Mouse (Mus musculus) G1E (cell line): ENCODE data around the gene Cyb5r1. TPM values are rescaled to one million over a fixed set of nuclear protein-coding genes. Genes with fewer than 3 reads are reported as not detected.

Experiments
- ATAC-seq: 2 replicates; pipeline ENCODE4 v1.8.0; 2016; ENCODE audit warnings: mild to moderate bottlenecking; ENCODE audit not compliant: insufficient number of reproducible peaks, poor library complexity, low FRiP score, severe bottlenecking; ENCODE audit errors: extremely low read depth
- DNase-seq: peaks from one replicate; pipeline ENCODE4 v3.0.0; 2012; ENCODE audit warnings: low spot score
- H3K27me3 ChIP-seq: 2 replicates; pipeline ENCODE4 v1.6.1; 2012; ENCODE audit warnings: mild to moderate bottlenecking, low read length, inconsistent platforms; ENCODE audit not compliant: insufficient read depth
- H3K36me3 ChIP-seq: replicated peaks from 2 replicates; pipeline ENCODE3; 2012; ENCODE audit warnings: mild to moderate bottlenecking, inconsistent platforms
- H3K4me1 ChIP-seq: 2 replicates; pipeline ENCODE4 v1.6.1; 2012; ENCODE audit warnings: low read depth, low read length, inconsistent platforms, mixed read lengths; ENCODE audit not compliant: insufficient read depth
- H3K4me3 ChIP-seq: 2 replicates; pipeline ENCODE4 v1.5.1; 2012; ENCODE audit warnings: low read depth, mild to moderate bottlenecking, inconsistent platforms, low read length, moderate library complexity, mixed read lengths
- H3K9me3 ChIP-seq: replicated peaks from 2 replicates; pipeline ENCODE4 v1.6.1; 2012; ENCODE audit warnings: inconsistent platforms
- CTCF ChIP-seq: IDR thresholded peaks from 2 replicates; pipeline ENCODE4 v1.5.1; 2012; ENCODE audit warnings: low read depth, low read length, inconsistent platforms, mixed read lengths
- GATA1 ChIP-seq: IDR thresholded peaks from 2 replicates; pipeline ENCODE4 v1.6.1; 2012; ENCODE audit warnings: borderline replicate concordance, low read length, inconsistent platforms, mixed read lengths
- GATA2 ChIP-seq: IDR thresholded peaks from 2 replicates; pipeline ENCODE4 v1.6.1; 2012; ENCODE audit warnings: low read depth, low read length, inconsistent platforms, borderline replicate concordance
- POLR2AphosphoS5 ChIP-seq: IDR thresholded peaks from 2 replicates; pipeline ENCODE4 v1.6.1; 2012; ENCODE audit warnings: low read depth, low read length, inconsistent platforms; ENCODE audit not compliant: insufficient replicate concordance
- TAL1 ChIP-seq: conservative IDR thresholded peaks from 2 replicates; pipeline ENCODE4 v1.6.1; 2012; ENCODE audit warnings: low read depth, low read length, inconsistent platforms, mixed read lengths
- polyA plus RNA-seq: library from polyadenylated mRNA; stranded (reverse); fragments of >175 nt; gene quantifications from 2 replicates; pipeline ENCODE4 v1.2.3, GENCODE M21; 2012
- total RNA-seq, 2 experiments: library from RNA; stranded (forward) in 1 of 2; stranded (reverse) in 1 of 2; fragments of 200-1000 nt in 1 of 2; fragments of >200 nt in 1 of 2; fragmentation: Nextera tagmentation in 1 of 2; gene quantifications; 2 replicates each; pipeline ENCODE4 v1.2.3; 2014 to 2017

Cyb5r1 gene
- 115 and 119 TPM in 2 replicates for total RNA-seq (2014; fragmentation: Nextera tagmentation)
- 41.6 and 42.1 TPM in 2 replicates for total RNA-seq (2017)
- 48.1 and 59.5 TPM in 2 replicates for polyA plus RNA-seq

GRCm38 (mm10) chr1:134405509-134406413, at the start of gene Cyb5r1:
Cyb5r1 (plus strand) TSS chr1:134405559.
- ATAC-seq (peak; percentile 91), DNase-seq (peak; percentile 85)
- Histone ChIP-seq H3K36me3 (peaks cover 45% of the 10 kb centered on the region), H3K4me3 (peak within 1 kb of the TSS; percentile 83), H3K4me1 (peaks cover 27% of the 10 kb centered on the region), H3K9me3 (no peaks in the 10 kb centered on the region), H3K27me3 (no peaks in the 10 kb centered on the region)
- TF ChIP-seq TAL1 (no peak), GATA1 (no peak), CTCF (no peak), POLR2AphosphoS5 (no peak), GATA2 (no peak)

DNA sequence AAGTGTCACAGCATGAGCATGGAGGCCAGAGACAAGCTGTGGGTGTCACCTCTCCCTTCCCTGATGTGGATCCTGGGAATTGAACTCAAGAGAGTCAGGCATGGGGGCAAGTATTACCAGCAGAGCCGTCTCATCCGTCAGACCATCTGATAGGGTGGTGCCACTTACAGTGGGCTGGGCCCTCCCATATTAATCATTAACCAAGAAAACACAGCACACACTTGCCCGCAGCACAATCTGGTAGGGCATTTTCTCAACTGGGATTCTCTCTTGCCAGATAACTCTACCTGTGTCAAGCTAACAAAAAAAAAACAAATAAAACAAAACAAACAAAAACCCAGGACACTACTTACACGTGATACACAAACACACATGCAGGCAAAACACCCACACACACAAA, 47.9 kb upstream of the Cyb5r1 start:
- peaks cover 78% of the 10 kb centered on the region for H3K36me3 ChIP-seq
- DNase-seq = no peak

DNA sequence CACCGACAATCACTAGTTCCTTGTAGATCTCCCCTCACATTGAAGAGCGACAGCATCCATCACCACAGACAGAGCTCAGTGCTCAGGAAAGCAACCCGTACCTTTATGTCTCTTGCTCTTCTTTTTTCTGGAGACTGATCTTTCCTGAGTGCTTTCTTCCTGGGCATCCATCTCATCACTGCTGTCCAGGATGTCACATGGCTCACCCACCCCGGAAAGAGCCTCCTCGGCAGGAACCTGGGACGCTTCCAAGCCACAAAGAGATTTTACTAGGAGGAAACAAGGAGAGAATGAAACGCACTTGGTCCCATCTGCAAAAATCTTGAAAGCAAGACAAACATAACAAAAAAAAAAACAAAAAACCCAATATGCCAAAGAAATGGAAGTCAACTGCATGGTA, 44.7 kb upstream of the Cyb5r1 start:
- no peaks in the 10 kb centered on the region for H3K27me3 ChIP-seq

More for the DNA sequence above, 47.9 kb upstream of the Cyb5r1 start:
- Histone ChIP-seq H3K4me3 (no peak overlapping the region), H3K4me1 (peaks cover 33% of the 10 kb centered on the region), H3K27me3 (no peaks in the 10 kb centered on the region), H3K9me3 (no peaks in the 10 kb centered on the region)
- TF ChIP-seq CTCF (no peak), GATA2 (no peak), POLR2AphosphoS5 (no peak), GATA1 (no peak)
- no peak for ATAC-seq

GRCm38 (mm10) chr1:134361195-134361856, 44.0 kb upstream of the Cyb5r1 start:
- ATAC-seq (no peak), DNase-seq (no peak)
- TF ChIP-seq TAL1 (no peak), CTCF (no peak), GATA2 (no peak), GATA1 (no peak), POLR2AphosphoS5 (no peak)
- no peaks in the 10 kb centered on the region for H3K9me3 ChIP-seq
- H3K4me1 ChIP-seq = peaks cover 41% of the 10 kb centered on the region
- peak overlapping the region; percentile 81 for H3K4me3 ChIP-seq
- H3K27me3 ChIP-seq = no peaks in the 10 kb centered on the region
- peaks cover 39% of the 10 kb centered on the region for H3K36me3 ChIP-seq

More for the DNA sequence above, 44.7 kb upstream of the Cyb5r1 start:
- ATAC-seq (no peak), DNase-seq (no peak)
- no peaks in the 10 kb centered on the region for H3K9me3 ChIP-seq
- H3K4me1 ChIP-seq = peaks cover 41% of the 10 kb centered on the region
- peak overlapping the region; percentile 81; the same call in 1 of the 2 replicates for H3K4me3 ChIP-seq
- peaks cover 46% of the 10 kb centered on the region for H3K36me3 ChIP-seq
- TF ChIP-seq TAL1 (no peak), GATA2 (no peak), GATA1 (no peak), POLR2AphosphoS5 (no peak), CTCF (no peak)

DNA sequence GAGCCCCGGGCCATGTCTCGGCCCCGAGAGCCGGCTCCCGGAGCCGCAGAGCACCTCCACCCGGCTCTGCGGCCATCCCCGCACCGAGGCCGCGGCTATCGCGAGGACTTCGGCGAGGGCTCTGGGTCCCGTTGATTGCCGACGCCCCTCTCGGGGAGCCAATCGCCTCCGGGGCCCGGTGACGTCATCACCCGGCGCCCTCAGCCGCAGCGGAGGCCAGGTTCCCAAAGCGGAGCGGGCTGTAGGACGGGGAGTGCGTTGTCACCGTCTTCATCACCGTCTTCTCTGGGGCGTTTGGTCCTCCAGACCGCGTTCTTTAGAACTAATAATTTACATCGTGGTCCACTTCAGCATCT, 43.5 kb upstream of the Cyb5r1 start, which contains the start of gene Tmem183a:
TSS of gene Tmem183a (minus strand) at position 123 of the 356 bp plus-strand sequence.
- ATAC-seq (peak; percentile 87), DNase-seq (peak; percentile 100)
- Histone ChIP-seq H3K36me3 (peaks cover 36% of the 10 kb centered on the region), H3K27me3 (no peaks in the 10 kb centered on the region), H3K9me3 (no peaks in the 10 kb centered on the region), H3K4me3 (peak within 1 kb of the TSS; percentile 81), H3K4me1 (peaks cover 41% of the 10 kb centered on the region)
- TF ChIP-seq POLR2AphosphoS5 (peak; percentile 73; the same call in 1 of the 2 replicates), GATA2 (no peak)

DNA sequence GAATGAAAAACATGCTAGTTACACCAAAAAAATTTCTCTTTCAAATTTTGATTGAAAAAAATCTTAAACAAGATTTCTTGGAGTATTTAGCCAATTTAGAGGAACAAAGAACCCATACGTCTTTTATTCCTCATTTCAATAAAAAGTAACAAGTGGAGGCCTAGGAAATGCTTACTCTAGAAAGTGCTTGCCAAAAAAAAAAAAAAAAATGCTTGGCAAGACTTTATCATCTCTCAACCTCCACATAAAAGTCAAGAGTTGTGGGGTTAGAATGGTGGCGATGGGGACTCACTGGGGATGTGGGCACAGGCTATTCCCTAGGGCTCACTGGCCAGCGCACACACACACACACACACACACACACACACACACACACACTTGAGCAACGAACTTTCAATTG, 42.2 kb upstream of the Cyb5r1 start:
- no peak for DNase-seq
- TF ChIP-seq POLR2AphosphoS5 (no peak), CTCF (no peak), GATA1 (no peak), GATA2 (no peak), TAL1 (no peak)
- no peak for ATAC-seq
- peaks cover 36% of the 10 kb centered on the region for H3K4me1 ChIP-seq
- H3K36me3 ChIP-seq = peaks cover 25% of the 10 kb centered on the region
- no peaks in the 10 kb centered on the region for H3K9me3 ChIP-seq
- H3K4me3 ChIP-seq = no peak overlapping the region
- H3K27me3 ChIP-seq = no peaks in the 10 kb centered on the region
